Mouse (Mus musculus) c-Kit-negative CD71-positive TER-119-positive erythroid progenitor cells, embryonic 14.5 days (primary cell): ENCODE results near the gene Gm11172.
"Not testable (repeated sequence)": the region's sequence is repeated elsewhere in the genome, so short reads cannot be mapped to it uniquely, and the experiment has no call there.

Experiments used
- DNase-seq: peaks from one replicate; pipeline ENCODE4 v3.0.0-alpha.2; 2013; ENCODE audit warnings: low read depth, low spot score

The Gm11172 gene

DNA sequence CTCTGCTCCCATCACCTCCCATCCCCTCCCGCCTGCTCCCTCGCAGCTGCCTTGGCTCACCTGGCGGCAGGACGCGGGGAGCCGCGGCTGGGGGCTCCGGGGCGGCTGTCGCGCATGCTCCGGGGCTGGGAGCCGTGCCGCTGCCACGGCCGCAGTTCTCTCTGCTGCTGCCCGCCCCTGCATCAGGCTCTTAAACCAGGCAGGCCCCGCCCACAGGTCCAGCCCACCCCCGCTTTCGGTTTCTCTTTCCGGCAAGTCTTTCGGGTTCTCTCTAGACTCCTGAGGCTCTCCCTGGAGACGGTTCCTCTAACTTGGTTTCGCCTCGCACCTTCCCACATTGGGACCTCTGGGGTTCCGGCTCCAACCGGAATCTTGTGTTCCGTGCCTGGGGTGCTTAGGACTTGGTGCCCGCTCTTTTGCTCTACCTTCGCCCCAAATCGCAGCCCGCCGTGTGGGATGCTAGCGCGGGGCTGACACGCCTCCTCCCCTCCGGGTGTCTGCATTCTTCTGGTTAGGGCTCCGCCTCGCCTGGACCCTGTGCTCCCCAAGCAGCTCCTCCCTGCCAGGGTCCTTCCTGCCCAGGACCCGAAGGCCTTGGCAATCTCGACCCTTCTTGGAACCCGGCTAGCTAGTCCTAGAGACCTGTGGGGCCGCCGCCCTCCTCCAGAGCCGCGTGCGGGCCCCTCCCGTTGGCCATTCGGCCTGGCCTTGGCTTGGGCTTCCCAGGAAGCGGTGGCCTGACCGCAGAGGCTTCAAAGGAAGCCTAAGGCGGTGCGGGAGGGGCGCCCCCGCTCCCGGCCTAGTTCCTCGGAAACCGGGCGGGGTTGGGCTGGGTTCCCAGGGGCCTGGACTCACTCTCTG, 27.1 kb upstream of the Gm11172 start, which contains the start of gene Socs1:
Gene Socs1, minus strand, starts transcription at position 166 of the 861 bp plus-strand sequence.
- DNase-seq, result peak; percentile 32

DNA sequence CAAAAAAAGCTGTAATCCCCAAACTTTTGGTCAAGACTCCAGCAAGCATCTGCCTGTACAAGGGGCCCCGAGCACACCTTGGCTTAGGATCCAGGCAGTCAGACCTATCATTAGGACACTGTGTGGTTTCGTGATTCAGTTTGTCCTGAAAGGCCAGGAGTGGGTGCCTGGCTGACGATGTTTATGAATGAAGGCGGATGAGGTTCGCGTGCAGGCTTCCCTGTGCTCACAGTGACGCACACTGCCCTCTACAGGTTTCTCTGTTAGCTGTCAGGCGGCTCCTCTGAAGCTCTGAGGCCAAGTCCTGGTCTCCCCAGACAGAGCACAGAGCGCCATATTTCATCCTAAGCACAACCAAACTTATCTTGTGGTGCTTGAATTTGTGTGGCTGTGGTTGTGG, 26.4 kb upstream of the Gm11172 start:
- peak; percentile 54 for DNase-seq

DNA sequence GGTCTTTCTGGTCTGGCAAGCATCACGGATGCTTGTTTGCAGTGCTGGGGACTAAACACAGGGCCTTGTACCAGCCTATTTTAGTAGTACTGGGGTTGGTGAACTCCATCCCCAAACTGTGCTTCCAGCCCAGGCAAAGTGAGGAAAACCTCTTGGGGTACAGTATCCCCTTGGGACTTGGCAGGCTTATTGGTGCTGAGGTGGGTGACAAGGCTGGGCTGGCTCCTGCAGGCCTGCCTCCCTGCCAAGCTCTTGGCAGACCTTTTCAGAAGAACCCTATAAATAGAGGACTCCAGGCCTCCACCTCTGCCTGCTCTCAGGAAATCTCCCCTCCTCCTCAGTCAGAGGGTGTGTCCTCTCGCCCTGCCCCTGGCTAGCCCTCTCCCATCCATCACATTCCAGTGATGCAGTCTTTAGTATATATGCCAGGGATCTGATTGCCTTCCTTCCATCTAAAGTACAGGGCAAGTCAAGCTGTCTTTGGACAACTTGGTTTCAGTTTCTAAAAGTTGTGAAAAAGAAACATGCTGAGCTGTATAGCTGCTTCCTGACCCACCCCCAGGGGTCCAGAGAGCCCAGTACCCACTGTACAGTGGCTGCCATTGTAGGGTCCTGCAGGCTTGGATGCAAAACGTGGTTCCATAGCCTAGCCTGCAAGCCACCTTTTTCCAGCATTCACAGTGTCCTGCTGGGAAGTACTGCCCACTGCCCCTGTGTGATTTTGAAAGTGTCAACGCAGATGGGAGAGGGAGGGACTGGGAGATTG, 25.8 kb upstream of the Gm11172 start:
- DNase-seq, result no peak

DNA sequence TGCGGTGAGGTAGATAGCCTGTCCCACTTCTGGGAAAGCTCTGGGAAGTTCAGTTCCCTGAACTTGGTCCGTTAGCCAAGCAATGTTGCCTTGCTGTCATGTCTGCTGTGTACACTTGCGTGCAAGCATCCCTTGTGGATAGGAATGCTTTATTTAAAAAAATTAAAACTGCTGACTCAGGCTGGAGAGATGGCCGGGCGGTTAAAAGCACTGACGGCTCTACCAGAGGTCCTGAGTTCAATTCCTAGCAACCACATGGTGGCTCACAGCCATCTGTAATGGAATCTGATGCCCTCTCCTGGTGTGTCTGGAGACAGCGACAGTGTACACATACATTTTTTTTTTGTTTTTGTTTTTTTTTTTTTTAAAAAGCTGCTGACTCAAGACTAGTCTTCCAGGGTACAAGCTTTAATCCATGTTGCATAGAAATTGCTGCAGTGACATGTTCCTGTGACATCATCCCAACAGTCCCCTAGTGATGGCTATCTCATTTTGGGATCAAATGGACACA, 25.1 kb upstream of the Gm11172 start:
- DNase-seq, result no peak

DNA sequence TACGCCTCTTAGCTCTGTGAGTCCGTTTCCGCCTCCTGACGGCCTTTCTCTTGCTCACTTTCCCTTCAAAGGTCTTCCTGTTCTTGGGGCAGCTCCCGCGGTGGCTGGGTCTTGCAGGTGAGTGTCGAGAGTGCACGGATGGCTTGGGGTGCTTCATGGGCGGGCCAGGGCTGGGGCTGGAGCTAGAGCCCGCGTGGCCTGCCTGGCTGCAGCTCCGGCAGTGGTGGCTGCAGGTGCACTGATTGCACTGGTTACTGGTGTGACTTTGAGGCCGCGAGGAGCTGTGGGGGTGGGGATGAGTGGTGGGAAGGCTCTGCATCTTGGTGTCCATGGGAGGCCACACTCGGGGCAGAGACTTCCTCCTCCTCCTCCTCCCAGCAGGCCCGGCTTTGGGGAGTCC, 24.4 kb upstream of the Gm11172 start, which contains the start of gene Tnp2:
Gene Tnp2, minus strand, starts transcription at position 390 of the 400 bp plus-strand sequence.
- DNase-seq, result no peak

DNA sequence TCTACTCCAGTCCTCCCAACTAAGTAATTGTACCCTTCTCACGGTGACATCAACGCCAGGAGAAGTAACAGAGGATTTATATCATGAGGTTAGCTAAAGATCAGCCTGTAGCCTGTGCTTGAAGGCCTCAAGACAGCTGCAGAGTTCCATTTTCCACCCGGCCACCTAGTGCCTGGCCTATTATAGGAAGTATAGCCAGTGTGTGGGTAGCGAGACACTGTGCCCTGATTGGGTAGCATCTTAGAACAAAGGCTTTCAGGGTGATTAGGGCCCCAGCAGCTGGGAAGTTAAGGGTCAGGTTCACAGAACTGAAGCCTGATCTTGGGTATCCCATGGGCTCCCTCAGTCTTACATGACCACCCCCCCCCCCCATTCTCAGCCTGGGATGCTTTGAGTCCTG, 23.8 kb upstream of the Gm11172 start:
- DNase-seq, result no peak

DNA sequence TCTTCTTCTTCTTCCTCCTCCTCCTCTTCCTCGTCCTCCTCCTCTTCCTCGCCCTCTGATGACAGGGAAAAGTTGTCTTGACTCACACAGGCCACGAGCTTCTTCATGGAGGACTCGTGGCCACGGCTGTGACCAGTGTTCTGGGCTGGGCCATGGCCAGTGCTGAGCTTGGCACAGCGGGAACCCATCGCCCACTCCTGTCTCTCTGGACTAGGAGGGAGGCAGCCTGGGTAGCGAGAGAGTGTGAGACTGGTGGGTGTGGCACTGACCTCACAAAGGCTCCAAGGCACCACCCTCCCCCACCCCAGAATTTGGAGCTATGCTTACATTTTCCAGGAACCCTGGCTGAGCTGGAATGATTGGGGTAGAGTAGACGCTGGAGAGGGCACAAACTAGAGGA, 22.0 kb upstream of the Gm11172 start, which contains the start of gene Prm3:
Gene Prm3, minus strand, starts transcription at position 213 of the 400 bp plus-strand sequence.
- no peak for DNase-seq

DNA sequence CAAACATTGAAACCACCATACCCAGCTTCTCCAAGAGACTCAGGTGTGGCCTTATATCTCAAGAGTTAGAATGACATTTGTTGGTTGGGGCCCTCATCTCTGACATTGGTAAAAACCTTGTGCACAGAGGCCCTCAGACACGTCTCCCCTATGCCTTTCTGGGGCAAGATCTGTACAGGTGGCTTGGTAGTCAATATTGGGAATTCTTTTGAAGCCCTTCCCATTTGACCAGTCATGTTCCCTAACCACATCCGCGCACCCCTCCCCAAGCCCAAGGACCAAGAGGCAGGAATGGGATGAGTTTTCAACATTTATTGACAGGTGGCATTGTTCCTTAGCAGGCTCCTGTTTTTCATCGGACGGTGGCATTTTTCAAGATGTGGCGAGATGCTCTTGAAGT, 16.7 kb upstream of the Gm11172 start, which contains the start of gene Prm2:
Gene Prm2, minus strand, starts transcription at position 101 of the 400 bp plus-strand sequence.
- DNase-seq, result no peak

DNA sequence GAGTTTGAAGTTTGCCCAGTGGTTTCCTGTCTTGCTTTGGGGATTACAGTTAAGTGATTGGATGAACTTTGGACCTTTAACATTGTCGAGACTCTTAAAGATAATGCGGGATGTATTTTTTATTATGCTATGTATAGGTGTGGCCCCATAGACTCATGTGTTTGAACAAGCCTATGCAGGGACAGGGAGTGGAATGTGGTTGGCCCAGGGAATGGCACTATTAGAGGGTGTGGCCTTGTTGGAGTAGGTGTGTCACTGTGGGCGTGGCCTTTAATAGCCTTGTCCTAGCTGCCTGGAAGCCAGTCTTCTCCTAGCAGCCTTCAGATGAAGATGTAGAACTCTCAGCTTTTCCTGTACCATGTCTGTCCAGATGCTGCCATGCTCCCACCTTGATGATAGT, 10.3 kb upstream of the Gm11172 start:
- not testable (repeated sequence) for DNase-seq

DNA sequence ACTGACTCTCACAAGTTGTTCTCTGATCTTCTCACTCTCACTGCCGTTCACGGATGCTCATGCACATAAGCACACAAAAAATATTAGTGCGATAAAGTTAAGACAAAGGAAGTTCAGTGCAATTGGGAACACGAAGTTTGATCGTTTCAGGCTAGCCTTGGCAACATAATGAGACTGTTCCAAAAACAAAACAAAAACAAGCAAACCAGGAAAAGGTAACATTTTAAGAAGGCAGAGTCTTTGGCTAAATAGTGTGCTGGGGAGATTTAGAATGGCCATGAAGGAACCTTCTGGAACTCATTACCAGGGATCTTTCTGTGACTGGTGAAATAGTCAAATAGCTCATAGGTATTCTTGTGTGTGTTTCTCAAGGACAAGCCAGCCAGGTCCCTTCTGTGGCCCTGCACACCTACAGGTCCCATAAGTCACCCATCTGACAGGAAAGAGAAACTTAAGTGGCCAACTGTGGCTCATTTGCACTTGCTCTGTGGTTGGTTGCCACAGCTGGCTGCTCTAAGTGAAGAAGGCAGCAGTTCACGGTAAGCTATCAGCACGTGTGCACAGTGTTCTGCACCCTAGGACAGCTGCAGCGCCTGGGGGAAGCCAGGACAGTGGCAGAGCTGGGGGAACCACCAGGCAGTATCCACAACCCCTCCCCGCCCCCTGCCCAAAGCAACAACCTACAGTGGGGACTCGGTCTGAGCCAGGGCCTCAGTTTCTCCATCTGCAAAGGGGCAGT, 6.8 kb upstream of the Gm11172 start, which contains the start of gene Prm1:
Gene Prm1, minus strand, starts transcription at position 51 of the 739 bp plus-strand sequence.
- DNase-seq, result no peak

DNA sequence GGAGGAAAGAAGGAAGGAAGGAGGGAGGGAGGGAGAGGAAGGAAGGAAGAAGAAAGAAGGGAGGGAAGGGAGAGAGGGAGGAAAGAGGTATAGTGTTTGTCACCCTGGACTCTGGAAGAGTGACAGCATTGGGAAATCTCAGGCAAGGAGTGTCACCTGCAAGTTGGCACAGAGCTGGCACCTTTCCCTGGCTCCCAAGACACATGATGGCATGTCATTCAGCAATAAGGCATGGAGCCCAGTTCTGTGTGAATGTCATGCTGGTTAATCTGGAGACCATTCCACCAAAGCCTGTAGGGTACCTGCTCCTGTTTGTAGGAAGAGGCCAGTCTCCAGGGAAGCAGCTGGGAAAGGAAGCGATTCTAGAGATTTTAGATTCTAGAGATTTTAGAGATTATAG, 2.3 kb upstream of the Gm11172 start:
- DNase-seq, result no peak

DNA sequence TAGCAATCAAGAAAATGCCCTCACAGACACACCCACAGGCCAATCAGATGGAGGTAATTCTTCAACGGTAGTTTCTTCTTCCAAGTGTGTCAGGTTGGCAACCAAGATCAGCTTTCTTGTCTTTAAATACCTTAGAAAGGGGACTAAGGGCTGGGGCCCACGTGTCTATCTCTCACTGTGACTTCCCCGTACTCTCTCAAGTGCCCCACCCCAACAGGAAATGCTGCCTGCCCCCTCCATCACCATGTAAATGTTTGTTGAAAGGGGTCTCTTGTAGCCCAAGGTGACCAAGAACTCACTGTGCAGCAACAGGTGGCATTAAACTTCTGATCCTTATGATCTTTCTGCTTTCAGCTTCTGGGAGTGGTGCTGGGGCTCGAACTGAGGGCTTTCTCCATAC, 1.0 kb downstream of the Gm11172 start:
- no peak for DNase-seq

DNA sequence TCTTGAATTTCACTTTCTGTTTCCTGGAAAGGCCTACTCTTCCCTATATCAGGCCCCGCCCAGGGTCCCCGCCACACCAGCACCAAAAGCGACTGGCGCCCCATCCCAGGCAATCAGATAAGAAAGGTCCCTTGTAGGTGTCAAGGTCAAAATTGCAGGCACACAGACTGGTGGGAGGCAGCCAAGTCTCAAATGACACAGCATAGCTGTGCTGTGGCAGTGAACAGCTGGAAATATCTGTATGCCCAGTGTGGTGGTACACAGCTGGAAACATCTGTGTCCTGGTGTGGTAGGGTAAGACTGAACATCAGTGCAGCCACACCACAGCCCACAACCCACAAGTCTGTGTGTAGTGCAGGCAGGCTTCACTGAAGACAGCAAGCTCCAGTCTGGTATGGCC, 2.1 kb downstream of the Gm11172 start:
- DNase-seq, result no peak

DNA sequence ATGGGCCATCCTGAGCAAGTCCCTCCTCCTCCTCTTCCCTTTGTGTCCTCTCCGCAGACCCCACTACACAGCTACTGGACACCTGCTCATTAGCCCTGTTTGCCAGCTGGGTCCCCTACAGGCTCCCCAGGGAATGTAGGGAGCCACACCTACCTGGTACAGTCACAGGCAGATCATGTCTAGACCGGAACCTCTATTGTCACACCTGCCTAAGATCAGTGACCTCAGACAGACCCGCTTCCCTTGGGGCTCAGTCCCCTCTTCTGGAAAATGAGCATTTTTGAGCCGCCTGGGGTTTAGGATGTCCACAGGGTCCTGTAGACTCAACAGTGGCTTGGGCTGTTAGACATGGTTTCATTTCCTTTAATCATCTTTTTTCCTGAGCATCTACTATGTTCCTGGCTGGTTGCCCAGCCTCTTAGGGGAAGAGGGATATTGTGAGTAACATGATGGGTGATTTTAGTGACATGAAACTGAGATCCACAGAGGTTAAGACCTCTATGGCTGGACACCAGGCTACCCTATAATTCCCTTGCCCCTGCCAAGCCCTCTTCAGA, 5.9 kb downstream of the Gm11172 start:
- no peak for DNase-seq

DNA sequence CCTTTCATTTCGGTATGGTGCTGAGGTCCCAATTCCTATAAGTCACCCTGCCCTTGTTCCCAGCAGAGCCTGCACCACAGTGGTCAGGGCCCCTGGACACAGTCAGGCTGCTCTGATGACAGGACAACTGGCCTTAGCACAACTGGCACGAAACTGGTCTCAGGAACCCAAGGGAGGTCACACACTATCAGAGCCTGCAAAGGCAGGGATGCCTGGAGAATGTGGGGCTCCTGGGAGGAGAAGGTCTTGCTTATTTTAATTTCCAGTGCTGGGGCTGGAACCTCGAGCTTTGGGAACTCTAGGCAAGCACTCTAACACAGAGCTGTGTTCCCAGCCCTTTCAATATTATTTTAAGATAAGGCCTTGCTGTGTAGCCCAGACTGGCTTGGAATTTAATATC, 7.3 kb downstream of the Gm11172 start:
- DNase-seq, result no peak

DNA sequence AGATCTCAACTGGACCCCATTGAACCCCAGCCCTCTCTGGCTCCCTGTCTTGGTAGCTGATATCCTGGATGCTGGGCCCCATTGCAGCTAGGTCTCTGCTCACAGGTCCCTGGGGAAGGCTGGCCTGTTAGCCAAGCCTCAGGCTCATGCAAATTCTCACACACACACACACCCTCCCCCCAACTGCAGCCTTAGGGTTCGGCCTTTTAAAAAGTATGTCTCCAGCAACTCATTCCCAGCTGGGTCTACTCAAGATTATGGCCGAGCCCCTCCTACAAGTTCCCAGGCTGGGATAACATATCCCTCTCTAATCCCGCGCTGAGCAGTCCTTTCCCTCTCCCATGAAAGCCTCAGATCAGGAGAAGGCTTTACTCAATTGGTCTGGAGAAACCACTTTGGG, 8.7 kb downstream of the Gm11172 start:
- no peak for DNase-seq

DNA sequence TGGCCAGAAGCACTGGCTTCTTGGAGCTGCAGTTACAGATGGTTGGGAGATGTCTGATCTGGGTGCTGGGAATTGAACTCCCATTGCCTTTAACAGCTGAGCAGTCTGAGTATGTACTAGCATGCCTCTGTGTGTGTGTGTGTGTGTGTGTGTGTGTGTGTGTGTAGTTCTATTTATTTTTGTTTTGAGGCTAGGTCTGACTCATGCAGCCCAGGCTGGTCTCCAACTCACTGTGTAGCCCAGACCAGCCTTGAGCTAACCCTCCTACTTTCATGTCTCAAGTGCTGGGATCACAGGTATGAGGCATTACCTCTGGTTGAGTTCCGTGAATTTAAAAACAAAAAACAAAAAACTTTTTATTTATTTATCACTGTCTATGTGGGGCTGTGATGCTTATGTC, 11.8 kb downstream of the Gm11172 start:
- no peak for DNase-seq

DNA sequence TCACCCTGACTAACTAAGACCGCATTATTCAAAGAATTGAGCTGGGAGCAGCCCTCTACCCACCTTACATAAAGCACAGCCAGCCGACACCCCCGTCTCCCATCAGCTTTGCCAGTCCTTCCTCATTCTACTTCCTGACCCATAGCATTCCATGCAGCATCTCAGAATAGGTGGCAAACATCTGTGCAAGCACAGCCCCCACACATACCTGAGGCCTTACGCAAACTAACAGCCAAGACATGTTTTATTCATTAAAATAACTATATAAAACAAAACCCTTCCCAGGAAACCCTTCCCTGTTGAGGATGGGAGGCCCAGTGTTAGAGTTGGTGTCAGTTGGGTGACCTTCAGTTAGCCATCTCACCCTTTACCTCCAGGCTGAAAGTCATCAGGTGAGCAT, 13.1 kb downstream of the Gm11172 start:
- no peak for DNase-seq

DNA sequence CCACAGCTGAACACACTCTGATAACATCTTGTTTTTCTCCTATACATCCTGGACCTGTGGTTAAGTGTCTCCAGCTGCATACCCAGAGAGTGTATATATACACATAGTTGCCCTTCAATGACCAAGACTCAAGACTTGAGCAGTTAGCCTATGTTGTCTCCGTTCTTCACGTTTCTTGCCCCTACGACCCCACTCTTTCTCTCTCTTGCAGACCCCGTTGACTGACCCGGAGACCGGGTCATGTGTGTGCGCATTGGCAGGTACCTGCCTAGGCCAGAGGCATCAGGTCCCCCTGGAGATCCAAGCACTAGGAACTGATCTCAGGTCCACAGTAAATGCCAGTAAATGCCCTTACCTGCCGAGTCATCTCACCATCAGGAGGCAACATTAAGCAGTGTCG, 14.6 kb downstream of the Gm11172 start:
- DNase-seq, result no peak

DNA sequence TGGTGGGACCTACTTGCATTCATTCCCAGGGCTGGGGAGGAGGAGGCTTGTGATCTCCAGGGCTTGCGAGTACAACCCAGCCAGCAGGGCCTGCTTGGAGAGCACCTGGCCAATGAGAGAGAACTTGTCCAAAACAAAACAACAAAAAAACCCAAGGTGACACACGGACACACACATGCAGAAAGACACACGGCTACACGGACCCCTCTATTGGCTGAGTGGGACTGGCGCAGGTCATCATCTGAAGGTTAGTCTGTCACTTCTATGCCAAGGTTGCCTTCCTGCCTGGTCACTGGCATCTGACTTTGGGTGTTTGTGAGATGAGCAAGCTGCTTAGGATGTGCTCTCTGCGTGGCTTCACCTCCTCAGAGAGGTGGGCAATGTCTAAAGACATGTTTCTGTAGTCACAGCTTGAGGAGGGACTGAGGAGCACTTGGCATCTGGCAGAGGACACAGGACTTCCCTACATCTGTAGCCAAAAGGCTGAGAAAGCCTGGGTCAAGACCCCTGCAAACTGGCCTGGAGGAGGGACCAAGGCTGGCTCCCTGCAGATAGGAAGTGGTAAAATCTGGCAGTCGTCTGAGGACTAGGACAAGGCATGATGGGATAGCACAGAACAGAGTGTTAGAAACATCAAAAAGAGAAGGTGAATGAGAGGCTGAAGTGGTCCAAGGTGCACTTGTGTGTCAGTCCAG, 15.2 kb downstream of the Gm11172 start:
- no peak for DNase-seq

DNA sequence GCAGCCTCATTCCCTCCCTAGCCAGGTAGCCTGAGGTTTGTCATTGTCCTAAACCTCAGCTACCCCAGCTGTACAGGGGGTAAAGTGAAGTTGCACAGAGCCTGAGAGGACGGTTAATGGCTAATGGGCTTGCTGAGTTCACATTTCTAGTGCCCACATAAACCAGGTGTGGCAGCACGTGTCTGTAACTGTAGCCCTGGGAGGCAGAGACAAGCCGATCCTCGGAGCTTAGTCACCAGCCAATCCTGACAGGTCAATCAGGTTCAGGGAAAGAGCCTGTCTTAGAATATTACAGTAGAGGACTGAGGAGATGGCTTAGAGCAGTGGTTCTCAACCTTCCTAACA, 15.7 kb downstream of the Gm11172 start:
- no peak for DNase-seq
